Mouse (Mus musculus): ENCODE measurements around the gene Golga3. TPM values are rescaled to one million over a fixed set of nuclear protein-coding genes. Genes with fewer than 3 reads are reported as not detected.
A peak's percentile ranks its signal among the peaks of the same experiment; 100 is the strongest.

Gene Golga3
- polyA plus RNA-seq, 1 experiment from 2014 or later: 19.3 TPM

DNA sequence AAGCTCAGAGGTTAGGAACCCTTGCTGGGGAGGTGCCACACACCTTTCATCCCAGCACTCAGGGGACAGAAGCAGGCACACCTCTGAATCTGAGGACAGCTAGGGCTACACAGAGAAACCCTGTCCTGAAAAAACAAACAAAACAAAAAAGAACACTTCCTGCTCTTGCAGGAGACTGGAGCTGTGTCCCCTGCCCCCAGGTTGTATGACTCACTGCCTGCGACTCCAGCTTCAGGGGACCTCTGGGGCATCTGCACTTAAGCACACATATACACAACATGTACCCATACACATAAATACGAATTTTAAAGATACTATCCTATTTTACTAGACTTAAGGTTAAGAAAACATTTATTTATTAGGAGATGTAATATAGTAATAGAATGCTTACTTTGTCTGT is 67.6 kb downstream of the Golga3 start:
- H3K9me3 ChIP-seq: no peaks in the 10 kb centered on the region
- WGBS: 74% methylated on average over 2 of the region's 2 CpGs
- H3K4me3 ChIP-seq (replicated peaks): no peak overlapping the region
- H3K27me3 ChIP-seq (replicated peaks): no peaks in the 10 kb centered on the region
- no peaks in the 10 kb centered on the region for H3K4me1 ChIP-seq
- ATAC-seq (ENCODE audit: insufficient read depth, low FRiP score, low read depth): no peak
- H3K36me3 ChIP-seq: peaks cover 64% of the 10 kb centered on the region
- no peak overlapping the region for H3K27ac ChIP-seq
- no peak overlapping the region for H3K4me2 ChIP-seq
- no peak overlapping the region for H3K9ac ChIP-seq

DNA sequence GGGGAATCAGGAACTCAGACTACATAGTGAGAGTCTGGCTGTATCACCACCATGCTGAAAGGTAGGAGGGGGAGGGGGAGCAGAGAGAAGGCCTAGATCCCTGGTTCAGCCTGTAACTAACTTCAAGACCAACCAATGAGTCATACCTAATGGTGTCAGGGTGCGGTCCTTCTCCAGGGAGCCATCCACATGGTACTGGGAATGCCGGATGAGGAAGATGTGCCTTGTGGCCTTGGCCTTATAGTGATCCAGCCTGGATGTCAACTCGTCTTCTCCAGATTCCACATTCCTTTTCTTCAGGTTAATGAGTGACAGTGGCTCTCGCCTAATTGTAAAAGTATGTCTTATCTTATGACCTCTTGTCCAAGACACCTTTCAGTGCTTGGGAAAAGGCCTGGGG is 90.4 kb downstream of the Golga3 start:
- 78% methylated on average over 4 of the region's 4 CpGs for WGBS
- H3K27ac ChIP-seq: no peak overlapping the region
- H3K36me3 ChIP-seq: peaks cover 24% of the 10 kb centered on the region
- H3K4me1 ChIP-seq: peaks cover 8% of the 10 kb centered on the region
- no peak overlapping the region for H3K9ac ChIP-seq
- no peaks in the 10 kb centered on the region for H3K9me3 ChIP-seq
- H3K4me2 ChIP-seq: no peak overlapping the region
- no peaks in the 10 kb centered on the region for H3K27me3 ChIP-seq (replicated peaks)
- no peak for ATAC-seq (ENCODE audit: insufficient read depth, low FRiP score, low read depth)
- no peak overlapping the region for H3K4me3 ChIP-seq (replicated peaks)

DNA sequence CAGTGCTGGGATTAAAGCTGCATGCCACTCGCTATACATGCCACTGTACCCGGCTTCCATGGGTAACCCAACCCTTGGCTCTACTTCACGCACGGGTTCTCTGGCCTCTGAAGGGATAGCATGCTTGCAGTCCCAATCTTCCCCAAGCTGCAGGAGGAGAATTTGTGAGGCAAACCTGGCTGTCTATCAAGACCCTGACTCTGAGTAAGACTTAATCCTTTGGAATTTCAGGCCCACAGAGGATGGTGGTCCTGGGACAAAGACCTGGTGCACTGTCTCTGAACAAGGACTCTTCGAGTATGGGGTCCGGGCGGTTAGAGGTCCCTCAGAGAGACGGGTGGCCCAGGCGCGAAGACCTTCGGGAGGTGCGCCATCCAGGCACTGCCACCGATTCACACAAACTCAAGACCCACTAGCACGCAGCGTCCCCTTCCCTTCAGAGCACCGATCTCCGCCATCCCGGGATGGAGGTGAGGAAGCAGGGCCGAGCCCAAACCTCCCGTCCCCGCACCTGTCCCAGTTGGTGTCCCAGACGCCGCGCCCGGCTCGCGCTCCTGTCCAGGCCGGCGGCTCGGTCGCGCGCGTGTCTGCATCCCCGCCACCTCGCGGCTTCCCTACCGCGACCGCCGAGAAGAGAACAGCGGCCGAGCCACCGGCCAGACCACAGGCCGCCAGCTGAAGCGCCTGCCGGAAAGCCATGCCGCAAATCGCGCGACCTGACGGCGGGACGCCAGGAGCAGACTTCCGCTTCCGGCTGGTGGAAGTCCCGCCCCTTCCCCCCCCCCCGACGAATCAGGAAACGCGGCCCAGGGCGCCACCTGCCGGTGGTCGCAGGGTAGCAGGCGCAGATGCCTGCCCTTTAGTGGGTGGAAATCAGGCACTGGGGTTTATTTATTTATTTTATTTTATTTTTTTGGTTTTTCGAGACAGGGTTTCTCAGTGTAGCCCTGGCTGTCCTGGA is 92.9 kb downstream of the Golga3 start, which contains the start of gene Pgam5:
Pgam5 (minus strand) TSS at position 773 of the 961 bp plus-strand sequence.
- under 1% methylated on average over 66 of the region's 66 CpGs for WGBS
- ATAC-seq (ENCODE audit: insufficient read depth, low FRiP score, low read depth): peak; percentile 85
- H3K27ac ChIP-seq: no peak within 1 kb of the TSS

DNA sequence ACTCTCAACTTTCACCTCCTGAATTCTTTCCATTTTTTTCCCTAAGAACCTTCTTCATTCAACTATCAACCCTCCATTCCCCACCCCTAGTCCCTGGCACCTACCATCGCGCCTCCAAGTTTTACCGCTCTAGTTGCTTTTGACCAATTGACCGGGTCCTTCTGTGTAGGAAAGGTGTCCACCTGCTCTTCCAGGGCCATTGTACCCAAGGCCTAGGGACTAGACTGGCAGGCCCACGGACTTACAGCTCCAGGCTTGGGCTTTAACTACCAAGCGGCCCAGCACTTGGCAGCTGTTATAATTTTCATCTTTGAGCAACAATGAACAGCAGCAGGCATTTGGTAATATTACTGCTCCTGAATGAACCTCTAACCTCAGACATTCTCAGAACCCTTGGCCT is 93.7 kb downstream of the Golga3 start:
- H3K9ac ChIP-seq: no peak overlapping the region
- no peak overlapping the region for H3K4me3 ChIP-seq (replicated peaks)
- no peak overlapping the region for H3K27ac ChIP-seq
- 92% methylated on average over 6 of the region's 6 CpGs for WGBS
- no peak overlapping the region for H3K4me2 ChIP-seq
- no peak for ATAC-seq (ENCODE audit: insufficient read depth, low FRiP score, low read depth)
- no peaks in the 10 kb centered on the region for H3K27me3 ChIP-seq (replicated peaks)
- no peaks in the 10 kb centered on the region for H3K9me3 ChIP-seq
- H3K36me3 ChIP-seq: peaks cover 14% of the 10 kb centered on the region
- H3K4me1 ChIP-seq: peaks cover 8% of the 10 kb centered on the region

More for the DNA sequence above, 92.9 kb downstream of the Golga3 start, which contains the start of gene Pgam5:
- no peaks in the 10 kb centered on the region for H3K9me3 ChIP-seq
- H3K4me3 ChIP-seq (replicated peaks): peak within 1 kb of the TSS; percentile 74
- H3K4me1 ChIP-seq: peaks cover 8% of the 10 kb centered on the region
- peak within 1 kb of the TSS; percentile 49 for H3K9ac ChIP-seq
- peaks cover 22% of the 10 kb centered on the region for H3K36me3 ChIP-seq
- no peaks in the 10 kb centered on the region for H3K27me3 ChIP-seq (replicated peaks)
- H3K4me2 ChIP-seq: peak within 1 kb of the TSS; percentile 80

GRCm38 (mm10) chr5:110274147-110274546 is 97.6 kb downstream of the Golga3 start:
- Histone ChIP-seq H3K36me3 (no peaks in the 10 kb centered on the region), H3K4me2 (no peak overlapping the region)
- WGBS: 82% methylated on average over 4 of the region's 4 CpGs

GRCm38 (mm10) chr5:110274846-110275245 is 98.3 kb downstream of the Golga3 start:
- Histone ChIP-seq H3K4me3 (replicated peaks) (no peak overlapping the region), H3K9ac (no peak overlapping the region), H3K27me3 (replicated peaks) (no peaks in the 10 kb centered on the region), H3K4me1 (no peaks in the 10 kb centered on the region), H3K4me2 (no peak overlapping the region), H3K36me3 (no peaks in the 10 kb centered on the region), H3K9me3 (no peaks in the 10 kb centered on the region), H3K27ac (no peak overlapping the region)
- ATAC-seq (ENCODE audit: insufficient read depth, low FRiP score, low read depth): no peak
- 82% methylated on average over 2 of the region's 2 CpGs for WGBS

More at GRCm38 (mm10) chr5:110274147-110274546, 97.6 kb downstream of the Golga3 start:
- H3K4me3 ChIP-seq (replicated peaks): no peak overlapping the region
- H3K9me3 ChIP-seq: no peaks in the 10 kb centered on the region
- H3K27me3 ChIP-seq (replicated peaks): no peaks in the 10 kb centered on the region
- no peak for ATAC-seq (ENCODE audit: insufficient read depth, low FRiP score, low read depth)
- H3K27ac ChIP-seq: no peak overlapping the region
- no peaks in the 10 kb centered on the region for H3K4me1 ChIP-seq
- H3K9ac ChIP-seq: no peak overlapping the region

Other genes starting within 250 kb of the Golga3 start
- gene Zfp932, start 180.2 kb upstream of the Golga3 start, polyA plus RNA-seq (2015; fragmentation: Nextera tagmentation; extraction: Ambion mirVana): 22.7 and 23.3 TPM in 2 replicates
- gene Gm17655, start 104.2 kb upstream of the Golga3 start, polyA plus RNA-seq (2015; fragmentation: Nextera tagmentation; extraction: Ambion mirVana): 2.8 and 4.6 TPM in 2 replicates
- gene Gm35315, start 82.3 kb upstream of the Golga3 start, polyA plus RNA-seq (2015; fragmentation: Nextera tagmentation; extraction: Ambion mirVana): 1.6 and 1.8 TPM in 2 replicates
- gene Plcxd1, start 76.7 kb upstream of the Golga3 start, polyA plus RNA-seq (2015; fragmentation: Nextera tagmentation; extraction: Ambion mirVana): 1.1 TPM in 2 replicates
- gene Gtpbp6, start 68.5 kb upstream of the Golga3 start, polyA plus RNA-seq (2015; fragmentation: Nextera tagmentation; extraction: Ambion mirVana): 28.7 and 32.3 TPM in 2 replicates
- 5.4 TPM in 2 replicates for gene Zfp605, start 66.6 kb upstream of the Golga3 start, polyA plus RNA-seq (2015; fragmentation: Nextera tagmentation; extraction: Ambion mirVana)
- 32.6 and 34.3 TPM in 2 replicates for gene Chfr, start 40.9 kb upstream of the Golga3 start, polyA plus RNA-seq (2015; fragmentation: Nextera tagmentation; extraction: Ambion mirVana)
- 23.8 and 24.8 TPM in 2 replicates for gene Ankle2, start 54.3 kb downstream of the Golga3 start, polyA plus RNA-seq (2015; fragmentation: Nextera tagmentation; extraction: Ambion mirVana)
- 50.2 and 55.4 TPM in 2 replicates for gene Pgam5, start 93.2 kb downstream of the Golga3 start, polyA plus RNA-seq (2015; fragmentation: Nextera tagmentation; extraction: Ambion mirVana)
- 10.5 and 11.1 TPM in 2 replicates for gene Pxmp2, start 109.5 kb downstream of the Golga3 start, polyA plus RNA-seq (2015; fragmentation: Nextera tagmentation; extraction: Ambion mirVana)
- 24.0 and 28.8 TPM in 2 replicates for gene Pole, start 109.6 kb downstream of the Golga3 start, polyA plus RNA-seq (2015; fragmentation: Nextera tagmentation; extraction: Ambion mirVana)
- 0.70 and 0.73 TPM in 2 replicates for gene P2rx2, start 166.5 kb downstream of the Golga3 start, polyA plus RNA-seq (2015; fragmentation: Nextera tagmentation; extraction: Ambion mirVana)
- gene Lrcol1, start 168.0 kb downstream of the Golga3 start, polyA plus RNA-seq (2015; fragmentation: Nextera tagmentation; extraction: Ambion mirVana): not detected in 2 replicates